Mouse (Mus musculus): ENCODE measurements around the gene Nck2.

GRCm38 (mm10) chr1:43489311-43489710, 44.9 kb downstream of the Nck2 start:
- TF ChIP-seq CTCF (IDR thresholded peaks at IDR 0.05; ENCODE audit: low read depth), result no peak
- no peak for TF ChIP-seq EP300 (IDR thresholded peaks at IDR 0.05; ENCODE audit: low read depth)
